Mouse (Mus musculus) cerebellum, postnatal 14 days (tissue): ENCODE measurements around the gene Uhrf2.
A peak's percentile ranks its signal among the peaks of the same experiment; 100 is the strongest.

ENCODE experiments used
- DNase-seq, 2 experiments: peaks; one replicate each; pipeline ENCODE4 v3.0.0; 2021; ENCODE audit warnings: mixed read lengths in 2 of 2

Uhrf2 gene

DNA sequence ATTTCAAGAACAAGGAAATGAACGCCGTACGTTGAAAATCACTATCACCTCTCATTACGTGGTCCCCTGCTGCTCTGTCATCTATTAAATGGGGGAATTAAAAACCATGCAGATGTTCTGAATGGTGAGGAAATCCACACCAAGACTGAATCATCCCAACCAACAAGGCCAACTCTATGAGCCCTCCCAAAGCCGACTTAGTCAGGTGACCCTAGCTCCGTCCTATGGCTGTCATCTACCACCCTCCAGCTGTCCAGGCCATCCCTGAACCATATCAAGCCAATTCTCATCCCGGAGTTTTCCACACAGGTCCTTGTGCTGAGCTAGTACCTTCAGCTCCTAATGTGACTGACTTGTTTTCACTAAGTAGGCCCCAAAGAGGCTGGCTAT lies 95.4 kb downstream of the Uhrf2 start:
- no peak for DNase-seq

DNA sequence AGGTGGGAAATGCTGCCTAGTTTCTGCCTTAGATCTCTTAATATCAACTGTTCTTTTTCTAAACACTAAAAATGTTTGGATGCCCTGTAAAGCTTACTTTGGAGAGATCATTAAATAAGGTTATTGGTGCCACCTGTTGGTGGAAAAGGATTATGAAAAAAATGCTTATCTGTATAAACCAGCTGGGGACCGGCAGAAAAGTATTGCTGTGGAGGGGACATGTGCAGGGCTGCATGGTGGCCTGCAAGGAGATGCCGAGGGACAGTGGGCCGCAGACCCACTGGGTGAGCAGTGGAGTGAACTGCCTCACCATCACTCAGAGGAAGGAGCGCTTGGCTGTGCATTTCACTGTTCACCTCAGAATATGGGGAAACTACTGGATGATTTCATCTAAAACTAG lies 97.9 kb downstream of the Uhrf2 start:
- peak in 1 of 2 experiments; percentile 16 for DNase-seq

- DNase-seq, result no peak
Measured at GRCm38 (mm10) chr19:30136308-30136707, 106.0 kb downstream of the Uhrf2 start.
